Mouse (Mus musculus) small intestine, adult 2 months (tissue): ENCODE data around the gene Sytl1.

Experiments used
- CTCF ChIP-seq: fragments of 200-500 bp; IDR thresholded peaks from 2 replicates; pipeline ENCODE4 v1.5.1; 2012; ENCODE audit warnings: low read depth, mild to moderate bottlenecking, control low read depth, inconsistent platforms, low read length, moderate library complexity, mixed read lengths; ENCODE audit not compliant: insufficient replicate concordance, insufficient read length; ENCODE audit errors: extremely low read depth
- POLR2A ChIP-seq: fragments of 200-500 bp; IDR thresholded peaks from 2 replicates; pipeline ENCODE4 v1.6.1; 2012; ENCODE audit warnings: low read depth, mild to moderate bottlenecking, control low read depth, inconsistent platforms, low read length, moderate library complexity

DNA sequence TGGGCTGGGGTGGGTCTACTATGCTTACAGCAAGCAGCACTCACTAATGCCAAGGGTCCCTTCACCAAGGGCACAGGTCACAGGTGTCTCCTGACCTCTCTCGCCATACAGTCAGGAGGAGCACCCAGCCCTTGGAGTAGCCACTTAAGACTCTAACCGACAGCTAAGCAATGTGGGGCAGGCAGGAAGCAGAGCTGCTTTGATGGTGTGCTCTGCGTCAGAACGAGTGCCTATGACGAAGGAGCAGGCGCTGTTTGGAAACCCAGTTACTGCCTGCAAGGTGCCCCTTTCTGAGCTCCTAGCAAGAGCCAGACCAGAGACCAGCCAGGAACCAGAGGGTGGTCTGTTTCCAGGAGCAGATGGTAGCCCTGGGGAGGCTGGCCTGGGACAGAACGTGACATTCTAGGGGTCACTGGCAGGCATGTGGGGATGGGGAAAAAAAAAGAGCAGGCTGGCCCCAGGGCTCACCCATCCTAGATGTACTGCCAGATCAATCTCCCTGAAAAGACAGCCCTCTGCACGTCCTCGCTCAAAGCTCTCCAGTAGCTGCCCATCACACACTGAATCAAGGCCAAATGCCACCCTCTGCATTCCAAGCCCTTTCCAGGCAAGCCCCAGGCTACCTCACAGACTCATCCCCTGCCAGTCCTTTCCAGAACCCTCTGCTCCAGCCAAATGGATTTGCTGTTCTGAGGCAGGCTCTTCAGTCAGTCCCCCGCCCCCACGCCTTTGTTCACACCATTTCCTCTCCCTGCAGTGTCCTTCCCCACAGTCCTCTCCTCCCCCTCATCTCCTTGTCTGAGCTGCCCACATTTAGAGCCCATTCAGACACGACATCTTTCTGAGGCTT, 35.8 kb upstream of the Sytl1 start:
- TF ChIP-seq CTCF (no peak), POLR2A (no peak)
